Mouse (Mus musculus) spleen, adult 2 months (tissue): ENCODE data around the gene Hbs1l.

ENCODE experiments used
- CTCF ChIP-seq: fragments of 200-500 bp; IDR thresholded peaks from 2 replicates; pipeline ENCODE4 v1.5.1; 2011; ENCODE audit warnings: mild to moderate bottlenecking, inconsistent platforms; ENCODE audit not compliant: insufficient read depth, insufficient read length, insufficient replicate concordance; ENCODE audit errors: extremely low read depth
- POLR2A ChIP-seq: fragments of 200-500 bp; IDR thresholded peaks from 2 replicates; pipeline ENCODE4 v1.6.1; 2011; ENCODE audit warnings: low read depth, low read length, inconsistent platforms

DNA sequence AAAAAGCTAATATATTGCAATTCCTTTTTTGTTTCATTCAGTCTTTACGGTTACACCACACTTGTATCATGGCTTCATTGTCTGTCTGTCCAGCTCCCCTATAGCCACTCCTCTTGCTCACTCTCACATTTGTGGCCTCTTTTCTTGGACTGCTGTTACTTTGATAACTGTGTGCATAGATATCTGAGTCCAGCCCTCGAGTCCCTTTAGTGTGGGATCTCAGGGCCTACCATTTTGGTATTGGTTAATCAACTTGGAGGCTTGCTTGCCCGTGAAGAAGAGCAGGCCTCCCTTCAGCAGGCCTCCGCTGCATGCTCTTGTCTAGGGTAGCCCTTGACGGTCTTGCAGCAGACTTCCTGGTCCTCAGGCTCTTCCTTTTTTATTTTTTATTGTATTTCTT lies 53.7 kb downstream of the Hbs1l start:
- TF ChIP-seq CTCF (no peak), POLR2A (no peak)
